Mouse (Mus musculus): ENCODE results near the gene Fbxw9. TPM values are rescaled to one million over a fixed set of nuclear protein-coding genes. Genes with fewer than 3 reads are reported as not detected.

The Fbxw9 gene
- polyA plus RNA-seq, 1 experiment: 32.6 TPM

DNA sequence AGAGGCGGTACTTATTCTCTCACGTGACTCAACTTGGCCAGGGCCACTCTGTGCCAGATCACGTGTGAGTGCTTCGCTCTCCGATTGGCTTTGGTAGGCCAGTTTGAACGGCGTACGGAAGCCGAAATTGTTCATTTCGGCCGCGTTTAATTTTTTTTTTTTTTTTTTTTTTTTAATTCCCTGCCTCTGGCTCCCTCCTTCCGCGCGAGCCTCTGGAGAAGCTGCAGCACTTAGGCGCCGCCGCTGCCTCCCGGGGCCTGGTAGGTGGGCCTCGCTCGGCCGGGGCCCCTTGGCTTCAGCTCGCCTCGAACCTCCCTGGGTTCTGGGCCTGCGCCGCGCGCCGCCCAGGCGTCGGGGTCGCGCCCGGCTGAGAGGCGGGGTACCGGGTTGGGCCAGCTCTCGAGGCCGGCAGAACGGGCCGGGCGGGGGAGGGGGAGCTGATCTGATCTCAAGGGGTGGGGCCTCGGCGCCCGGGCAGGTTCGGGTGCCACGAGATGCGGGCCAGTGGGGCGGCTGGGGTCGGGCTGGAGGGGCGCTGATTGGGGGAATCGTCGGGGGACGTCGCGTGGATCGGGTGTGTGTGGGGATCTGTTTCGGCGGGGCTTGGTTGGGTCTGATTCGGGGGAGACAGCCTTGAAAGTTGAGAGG, 23.0 kb upstream of the Fbxw9 start, which contains the start of gene Tnpo2:
Gene Tnpo2, plus strand, starts transcription at position 198 of the 648 bp plus-strand sequence.
- Histone ChIP-seq H3K36me3 (ENCODE audit: control insufficient read depth, insufficient read depth, low read length) (no peaks in the 10 kb centered on the region), H3K27me3 (replicated peaks; ENCODE audit: control insufficient read depth, insufficient read depth, low read length) (no peaks in the 10 kb centered on the region), H3K4me3 (ENCODE audit: insufficient read depth, low read depth, low read length) (peak within 1 kb of the TSS; percentile 97), H3K27ac (ENCODE audit: insufficient read depth, low read depth, low read length) (peak within 1 kb of the TSS; percentile 97), H3K4me1 (ENCODE audit: control insufficient read depth, insufficient read depth, low read length) (peaks cover 24% of the 10 kb centered on the region)
- DNase-seq: peak; percentile 98
- no peak for TF ChIP-seq POLR2A (IDR thresholded peaks at IDR 0.05; ENCODE audit: low read depth, low read length)
- TF ChIP-seq CTCF (conservative IDR thresholded peaks at IDR 0.05; ENCODE audit: insufficient read depth, insufficient read length, low read depth, low read length): no peak
- whole genome bisulfite sequencing: under 1% methylated on average over 59 of the region's 59 CpGs

DNA sequence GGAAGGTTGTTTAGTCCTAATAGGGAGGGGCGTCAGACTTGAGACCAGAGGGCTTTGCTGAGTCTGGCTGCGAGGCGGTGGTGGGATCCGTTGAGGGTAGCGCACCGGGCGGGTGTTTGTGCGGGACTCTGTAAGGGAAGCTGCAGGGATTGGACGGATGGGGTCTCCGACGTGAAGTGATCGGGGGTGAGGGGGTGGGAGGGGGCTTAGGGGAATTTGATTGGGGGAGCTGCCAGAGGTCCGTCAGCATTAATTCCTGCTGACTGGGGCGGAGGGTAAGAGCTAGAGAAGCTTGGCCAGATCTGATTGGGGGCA, 22.5 kb upstream of the Fbxw9 start:
- WGBS: under 1% methylated on average over 14 of the region's 14 CpGs
- TF ChIP-seq POLR2A (IDR thresholded peaks at IDR 0.05; ENCODE audit: low read depth, low read length) (no peak), CTCF (conservative IDR thresholded peaks at IDR 0.05; ENCODE audit: insufficient read depth, insufficient read length, low read depth, low read length) (no peak)
- peak overlapping the region; percentile 51 for H3K27ac ChIP-seq (ENCODE audit: insufficient read depth, low read depth, low read length)

DNA sequence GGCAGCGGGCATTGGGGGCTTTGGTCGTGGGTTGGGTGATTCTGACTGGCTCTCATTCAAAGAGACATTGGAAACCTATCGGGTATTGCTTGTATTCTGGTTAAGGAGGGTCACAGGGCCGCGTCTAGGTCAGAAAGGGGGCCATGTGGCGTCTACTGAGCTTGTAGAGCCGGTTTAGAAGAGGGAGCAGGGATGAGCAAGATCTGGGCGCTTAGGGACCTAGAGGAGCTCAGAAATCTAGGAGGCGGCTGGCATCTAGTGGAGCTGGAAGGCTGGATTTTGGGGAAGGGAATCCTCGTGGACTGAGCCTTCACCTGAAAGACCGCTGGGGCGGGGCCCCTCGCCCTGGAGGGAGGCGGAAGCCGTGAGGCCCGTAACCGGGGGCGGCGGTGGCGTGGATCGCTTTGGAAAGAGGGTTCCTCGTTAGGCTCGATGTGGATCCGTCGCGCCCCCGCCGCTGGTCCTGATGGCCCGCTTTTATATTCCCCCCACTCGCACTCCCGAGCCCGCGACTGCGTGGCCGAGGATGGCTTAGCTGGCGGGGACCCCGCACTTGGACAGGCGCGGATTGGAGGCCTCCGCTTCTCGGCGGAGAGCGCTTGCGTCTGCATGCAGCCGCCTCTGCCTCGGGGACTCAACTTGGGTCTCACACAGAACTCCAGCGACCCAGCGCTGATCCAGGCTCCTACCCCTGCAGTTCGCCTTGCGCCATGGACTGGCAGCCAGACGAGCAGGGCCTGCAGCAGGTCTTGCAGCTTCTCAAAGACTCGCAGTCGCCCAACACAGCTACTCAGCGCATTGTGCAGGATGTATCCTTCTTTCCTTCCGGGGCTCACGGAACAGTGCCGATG, 21.9 kb upstream of the Fbxw9 start:
- H3K4me3 ChIP-seq (ENCODE audit: insufficient read depth, low read depth, low read length): peak overlapping the region; percentile 97
- peaks cover 19% of the 10 kb centered on the region for H3K4me1 ChIP-seq (ENCODE audit: control insufficient read depth, insufficient read depth, low read length)
- under 1% methylated on average over 54 of the region's 57 CpGs for WGBS
- H3K27me3 ChIP-seq (replicated peaks; ENCODE audit: control insufficient read depth, insufficient read depth, low read length): no peaks in the 10 kb centered on the region
- no peaks in the 10 kb centered on the region for H3K36me3 ChIP-seq (ENCODE audit: control insufficient read depth, insufficient read depth, low read length)
- H3K27ac ChIP-seq (ENCODE audit: insufficient read depth, low read depth, low read length): 0 out of 2 replicates have a peak overlapping the region, but pooled peaks have one; percentile 5
- peak; percentile 38 for DNase-seq
- TF ChIP-seq POLR2A (IDR thresholded peaks at IDR 0.05; ENCODE audit: low read depth, low read length) (no peak), CTCF (conservative IDR thresholded peaks at IDR 0.05; ENCODE audit: insufficient read depth, insufficient read length, low read depth, low read length) (0 out of 2 replicates have a peak, but pooled peaks have one; percentile 20)

More for the DNA sequence above, 22.5 kb upstream of the Fbxw9 start:
- Histone ChIP-seq H3K36me3 (ENCODE audit: control insufficient read depth, insufficient read depth, low read length) (no peaks in the 10 kb centered on the region), H3K4me1 (ENCODE audit: control insufficient read depth, insufficient read depth, low read length) (peaks cover 23% of the 10 kb centered on the region), H3K4me3 (ENCODE audit: insufficient read depth, low read depth, low read length) (peak overlapping the region; percentile 97), H3K27me3 (replicated peaks; ENCODE audit: control insufficient read depth, insufficient read depth, low read length) (no peaks in the 10 kb centered on the region)
- DNase-seq: no peak

DNA sequence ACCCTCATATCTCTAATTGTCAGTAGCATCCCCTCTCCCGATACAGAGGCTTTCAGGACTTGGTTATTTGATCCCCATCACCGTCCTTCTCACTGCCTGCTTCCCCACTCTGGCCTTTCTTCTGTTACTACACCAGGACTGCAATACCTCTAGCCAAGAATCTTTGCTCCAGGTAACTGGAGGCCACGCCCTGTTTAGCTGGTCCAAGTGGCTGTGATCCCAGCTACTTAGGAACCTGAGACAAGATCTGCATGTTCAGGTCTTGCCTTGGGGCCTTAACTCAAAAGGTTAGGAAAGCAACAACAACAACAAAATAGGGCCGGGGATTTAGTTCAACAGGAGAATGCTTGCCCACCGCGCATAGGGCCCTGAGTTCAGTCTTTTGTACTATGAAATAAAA, 16.2 kb upstream of the Fbxw9 start:
- TF ChIP-seq POLR2A (IDR thresholded peaks at IDR 0.05; ENCODE audit: low read depth, low read length) (no peak), CTCF (conservative IDR thresholded peaks at IDR 0.05; ENCODE audit: insufficient read depth, insufficient read length, low read depth, low read length) (no peak)
- DNase-seq: no peak
- WGBS: 83% methylated on average over 6 of the region's 6 CpGs
- peaks cover under 1% of the 10 kb centered on the region; the same call in 1 of the 2 replicates for H3K4me1 ChIP-seq (ENCODE audit: control insufficient read depth, insufficient read depth, low read length)
- no peaks in the 10 kb centered on the region for H3K27me3 ChIP-seq (replicated peaks; ENCODE audit: control insufficient read depth, insufficient read depth, low read length)
- H3K4me3 ChIP-seq (ENCODE audit: insufficient read depth, low read depth, low read length): no peak overlapping the region
- no peaks in the 10 kb centered on the region for H3K36me3 ChIP-seq (ENCODE audit: control insufficient read depth, insufficient read depth, low read length)
- H3K27ac ChIP-seq (ENCODE audit: insufficient read depth, low read depth, low read length): no peak overlapping the region

DNA sequence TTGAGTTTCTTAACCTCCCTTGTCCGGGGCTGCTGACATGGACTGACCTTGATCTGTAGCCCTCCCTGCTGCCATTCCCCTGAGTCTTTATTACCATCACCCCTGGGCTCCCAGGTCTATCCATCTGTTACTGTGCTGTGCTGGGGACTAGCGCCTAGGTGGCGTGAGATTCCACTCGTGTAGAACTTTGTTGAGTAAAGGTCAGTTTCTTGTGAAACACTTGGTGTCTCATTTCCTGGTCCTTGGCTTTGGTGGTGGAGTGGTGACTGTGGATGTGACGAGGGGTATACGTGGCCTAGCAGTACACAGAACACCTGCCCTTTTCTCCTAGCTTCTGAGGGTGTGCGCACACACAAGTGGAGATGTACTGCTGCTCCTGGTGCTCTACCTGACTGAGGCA, 2.5 kb upstream of the Fbxw9 start:
- H3K4me1 ChIP-seq (ENCODE audit: control insufficient read depth, insufficient read depth, low read length): peaks cover 5% of the 10 kb centered on the region; the same call in 1 of the 2 replicates
- H3K36me3 ChIP-seq (ENCODE audit: control insufficient read depth, insufficient read depth, low read length): no peaks in the 10 kb centered on the region
- 72% methylated on average over 7 of the region's 7 CpGs for WGBS
- no peak overlapping the region for H3K4me3 ChIP-seq (ENCODE audit: insufficient read depth, low read depth, low read length)
- DNase-seq: no peak
- TF ChIP-seq POLR2A (IDR thresholded peaks at IDR 0.05; ENCODE audit: low read depth, low read length) (no peak), CTCF (conservative IDR thresholded peaks at IDR 0.05; ENCODE audit: insufficient read depth, insufficient read length, low read depth, low read length) (no peak)
- H3K27me3 ChIP-seq (replicated peaks; ENCODE audit: control insufficient read depth, insufficient read depth, low read length): no peaks in the 10 kb centered on the region
- H3K27ac ChIP-seq (ENCODE audit: insufficient read depth, low read depth, low read length): no peak overlapping the region

DNA sequence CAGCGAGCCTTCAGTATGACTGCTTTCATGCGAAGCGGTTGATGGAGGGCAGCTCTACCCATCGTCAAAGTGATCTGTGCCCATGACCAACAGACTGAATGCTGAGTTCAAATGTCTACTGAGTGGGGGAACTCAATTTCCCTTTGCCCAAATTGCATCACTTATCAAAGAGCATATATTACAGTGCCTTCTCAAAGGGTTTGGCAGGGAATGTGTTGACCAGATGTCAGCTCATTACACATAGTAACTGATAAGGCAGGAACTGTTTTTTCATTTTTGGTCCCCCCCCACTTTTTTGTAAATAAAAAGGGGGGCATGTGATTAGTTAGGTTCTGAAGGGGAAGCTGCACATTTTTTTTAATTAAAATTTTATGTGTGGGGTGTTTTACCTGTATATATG, 2.7 kb downstream of the Fbxw9 start:
- Histone ChIP-seq H3K36me3 (ENCODE audit: control insufficient read depth, insufficient read depth, low read length) (no peaks in the 10 kb centered on the region), H3K27me3 (replicated peaks; ENCODE audit: control insufficient read depth, insufficient read depth, low read length) (no peaks in the 10 kb centered on the region), H3K4me3 (ENCODE audit: insufficient read depth, low read depth, low read length) (no peak overlapping the region), H3K4me1 (ENCODE audit: control insufficient read depth, insufficient read depth, low read length) (peaks cover 5% of the 10 kb centered on the region; the same call in 1 of the 2 replicates), H3K27ac (ENCODE audit: insufficient read depth, low read depth, low read length) (no peak overlapping the region)
- no peak for DNase-seq
- TF ChIP-seq POLR2A (IDR thresholded peaks at IDR 0.05; ENCODE audit: low read depth, low read length): no peak
- TF ChIP-seq CTCF (conservative IDR thresholded peaks at IDR 0.05; ENCODE audit: insufficient read depth, insufficient read length, low read depth, low read length): no peak
- WGBS: 92% methylated on average over 4 of the region's 4 CpGs

DNA sequence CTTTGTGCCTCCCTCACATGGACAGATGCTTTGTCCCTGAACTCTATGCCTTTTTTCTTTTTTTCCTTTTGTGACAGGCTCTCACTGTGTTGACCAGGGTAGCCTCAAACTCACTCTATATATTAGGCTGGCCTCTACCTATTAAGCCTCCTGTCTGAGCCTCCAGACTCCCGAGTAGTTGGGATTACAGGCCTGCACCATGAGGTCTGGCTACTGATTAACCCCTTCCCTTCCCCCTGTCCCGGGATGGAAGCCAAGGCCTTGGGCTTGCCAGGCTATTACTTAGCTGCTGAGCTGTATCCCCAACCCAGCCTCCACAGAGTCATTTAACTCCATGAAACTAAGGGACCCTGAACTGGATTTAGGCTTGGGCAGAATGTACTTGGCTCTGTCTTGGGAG, 5.4 kb downstream of the Fbxw9 start:
- Histone ChIP-seq H3K4me1 (ENCODE audit: control insufficient read depth, insufficient read depth, low read length) (peaks cover 5% of the 10 kb centered on the region; the same call in 1 of the 2 replicates), H3K27ac (ENCODE audit: insufficient read depth, low read depth, low read length) (no peak overlapping the region), H3K27me3 (replicated peaks; ENCODE audit: control insufficient read depth, insufficient read depth, low read length) (no peaks in the 10 kb centered on the region), H3K36me3 (ENCODE audit: control insufficient read depth, insufficient read depth, low read length) (no peaks in the 10 kb centered on the region), H3K4me3 (ENCODE audit: insufficient read depth, low read depth, low read length) (no peak overlapping the region)
- TF ChIP-seq CTCF (conservative IDR thresholded peaks at IDR 0.05; ENCODE audit: insufficient read depth, insufficient read length, low read depth, low read length) (no peak), POLR2A (IDR thresholded peaks at IDR 0.05; ENCODE audit: low read depth, low read length) (no peak)
- peak; percentile 95 for DNase-seq
- WGBS: 20% methylated on average over 2 of the region's 2 CpGs

Measured in kidney, adult 2 months (tissue).